Mouse (Mus musculus) embryonic facial prominence, embryonic 15.5 days (tissue): Measurements from ENCODE around the gene Gm20388. TPM values are rescaled to one million over a fixed set of nuclear protein-coding genes. Genes with fewer than 3 reads are reported as not detected.

Experiments used
- ATAC-seq: fragments of 200-750 bp; cut with Nextera tagmentation; 2 replicates; pipeline ENCODE4 v1.8.0; 2017; ENCODE audit warnings: low read depth, moderate TSS enrichment; ENCODE audit not compliant: insufficient number of reproducible peaks, low FRiP score, low TSS enrichment
- H3K27ac ChIP-seq: fragments of 300-500 bp; sonication (generic); replicated peaks from 2 replicates; pipeline ENCODE4 v1.5.1; 2015; ENCODE audit warnings: mild to moderate bottlenecking, inconsistent platforms
- H3K27me3 ChIP-seq: fragments of 300-500 bp; sonication (generic); 2 replicates; pipeline ENCODE4 v1.6.1; 2015; ENCODE audit warnings: inconsistent platforms
- H3K36me3 ChIP-seq: fragments of 300-500 bp; sonication (generic); 2 replicates; pipeline ENCODE4 v1.6.1; 2015; ENCODE audit warnings: mild to moderate bottlenecking, inconsistent platforms
- H3K4me1 ChIP-seq: fragments of 300-500 bp; sonication (generic); 2 replicates; pipeline ENCODE4 v1.6.1; 2015; ENCODE audit warnings: inconsistent platforms
- H3K4me2 ChIP-seq: fragments of 300-500 bp; sonication (generic); replicated peaks from 2 replicates; pipeline ENCODE4 v1.6.1; 2015; ENCODE audit warnings: mild to moderate bottlenecking, inconsistent platforms
- H3K4me3 ChIP-seq: fragments of 300-500 bp; sonication (generic); replicated peaks from 2 replicates; pipeline ENCODE4 v1.5.1; 2015; ENCODE audit warnings: mild to moderate bottlenecking, inconsistent platforms
- H3K9ac ChIP-seq: fragments of 300-500 bp; sonication (generic); 2 replicates; pipeline ENCODE4 v1.6.1; 2015; ENCODE audit warnings: inconsistent platforms
- H3K9me3 ChIP-seq: fragments of 300-500 bp; sonication (generic); replicated peaks from 2 replicates; pipeline ENCODE4 v1.6.1; 2016; ENCODE audit warnings: inconsistent platforms
- WGBS: fragments of 180-500 bp; shearing (Covaris S2); methylation state at CpG from one replicate; pipeline ENCODE4 v1.1.7; 2015; 5-methylcytosine and 5-hydroxymethylcytosine counted together
- polyA plus RNA-seq: library from polyadenylated mRNA; unstranded; fragments of >200 nt; fragmentation: Nextera tagmentation; extraction: Ambion mirVana; gene quantifications from 2 replicates; pipeline ENCODE4 v1.2.1, GENCODE M21; 2015

Gene Gm20388
- polyA plus RNA-seq, 1 experiment from 2014 or later, result 8.0 TPM

DNA sequence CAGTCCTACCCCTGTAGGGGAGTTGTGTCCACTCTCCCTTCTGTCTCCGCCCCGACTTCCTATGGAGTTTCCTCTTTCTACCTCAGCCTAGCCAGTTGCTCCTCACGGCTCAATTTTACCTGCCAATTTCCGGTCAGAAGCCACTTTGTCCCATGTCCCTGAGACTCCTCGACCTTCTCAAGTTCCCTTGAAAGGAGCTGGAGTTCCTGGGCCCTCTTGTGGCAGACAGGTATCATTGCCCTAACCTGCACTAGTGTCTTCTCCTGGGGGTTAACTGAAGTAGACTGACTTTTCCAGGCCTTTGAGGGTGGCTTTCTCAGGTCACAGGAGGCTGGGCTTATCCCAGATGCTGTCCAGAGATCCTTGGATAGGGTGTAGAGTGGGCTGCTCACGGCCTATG lies 897.1 kb downstream of the Gm20388 start:
- Histone ChIP-seq H3K4me1 (peaks cover 2% of the 10 kb centered on the region; the same call in 1 of the 2 replicates), H3K4me2 (no peak overlapping the region), H3K27ac (no peak overlapping the region), H3K36me3 (no peaks in the 10 kb centered on the region), H3K4me3 (no peak overlapping the region), H3K9ac (no peak overlapping the region), H3K9me3 (no peaks in the 10 kb centered on the region), H3K27me3 (peaks cover 9% of the 10 kb centered on the region)
- WGBS, result 39% methylated on average over 6 of the region's 6 CpGs
- no peak for ATAC-seq

DNA sequence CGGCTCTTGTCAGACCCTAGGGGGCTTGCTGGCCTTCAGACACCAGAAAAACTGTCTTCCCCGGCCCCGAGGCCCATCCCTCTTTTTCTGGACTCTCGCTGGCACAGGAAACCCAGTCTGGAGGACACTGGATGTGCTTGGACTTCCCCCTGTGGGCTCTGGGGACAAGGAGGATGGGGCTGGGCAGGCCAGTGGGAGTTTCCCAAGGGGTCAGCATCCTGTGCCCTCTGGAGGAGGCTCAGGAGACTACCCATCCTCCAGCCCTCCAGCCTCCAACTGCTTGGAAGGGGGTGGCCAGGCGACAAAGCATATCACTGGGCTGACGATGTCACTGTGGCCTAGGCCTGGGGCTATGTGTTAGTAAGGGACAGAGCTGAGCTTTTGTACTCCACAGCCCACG lies 898.4 kb downstream of the Gm20388 start:
- WGBS, result 46% methylated on average over 7 of the region's 7 CpGs
- H3K27ac ChIP-seq, result no peak overlapping the region

DNA sequence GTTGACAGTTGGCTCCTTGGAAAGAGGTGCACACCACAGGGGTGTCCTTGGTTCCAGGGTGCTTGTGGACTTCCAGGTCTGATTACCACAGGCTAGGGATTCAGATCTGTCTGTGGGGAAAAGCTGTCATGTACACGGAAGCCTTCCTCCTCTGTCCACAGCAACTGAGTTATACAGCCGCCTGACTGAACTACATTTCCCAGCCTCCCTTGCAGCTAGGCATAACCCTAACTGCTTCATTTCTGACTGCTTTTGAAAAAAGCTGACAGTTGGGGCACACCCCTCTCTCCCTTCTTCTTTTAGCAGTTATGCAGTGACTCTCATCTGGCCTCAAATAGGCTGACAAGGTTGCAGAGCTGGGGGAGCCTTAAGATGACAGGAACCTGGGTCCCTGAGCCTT lies 901.3 kb downstream of the Gm20388 start:
- Histone ChIP-seq H3K9me3 (no peaks in the 10 kb centered on the region), H3K4me2 (no peak overlapping the region), H3K36me3 (no peaks in the 10 kb centered on the region), H3K4me1 (peaks cover 4% of the 10 kb centered on the region; the same call in 1 of the 2 replicates), H3K27ac (no peak overlapping the region), H3K27me3 (peaks cover 6% of the 10 kb centered on the region), H3K4me3 (no peak overlapping the region), H3K9ac (no peak overlapping the region)
- ATAC-seq, result no peak
- WGBS, result 82% methylated on average over 2 of the region's 2 CpGs

More for the DNA sequence above, 898.4 kb downstream of the Gm20388 start:
- Histone ChIP-seq H3K4me3 (no peak overlapping the region), H3K4me1 (peaks cover 4% of the 10 kb centered on the region; the same call in 1 of the 2 replicates), H3K4me2 (no peak overlapping the region), H3K36me3 (no peaks in the 10 kb centered on the region), H3K9ac (no peak overlapping the region), H3K27me3 (peaks cover 9% of the 10 kb centered on the region), H3K9me3 (no peaks in the 10 kb centered on the region)
- no peak for ATAC-seq

DNA sequence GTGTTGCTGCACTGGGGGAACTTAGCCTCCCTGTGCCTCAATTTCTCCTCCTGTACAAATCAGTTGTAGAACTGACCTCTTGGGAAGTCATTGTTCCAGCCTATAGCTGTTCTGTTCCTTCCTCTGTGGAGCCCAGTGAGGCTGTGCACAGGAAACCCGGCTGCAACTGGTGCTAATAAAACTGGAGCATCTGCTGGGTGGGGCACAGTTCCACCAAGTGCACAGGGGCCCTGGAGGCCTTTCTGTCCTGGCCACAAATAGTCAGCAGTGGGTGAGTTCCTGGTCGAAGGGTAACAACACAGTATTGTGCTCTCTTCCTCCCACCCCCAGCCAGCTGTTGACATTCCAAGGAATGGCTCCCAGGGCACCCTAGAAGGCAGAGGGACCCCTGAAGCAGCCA lies 902.4 kb downstream of the Gm20388 start:
- no peak overlapping the region for H3K27ac ChIP-seq
- 34% methylated on average over 2 of the region's 2 CpGs for WGBS

DNA sequence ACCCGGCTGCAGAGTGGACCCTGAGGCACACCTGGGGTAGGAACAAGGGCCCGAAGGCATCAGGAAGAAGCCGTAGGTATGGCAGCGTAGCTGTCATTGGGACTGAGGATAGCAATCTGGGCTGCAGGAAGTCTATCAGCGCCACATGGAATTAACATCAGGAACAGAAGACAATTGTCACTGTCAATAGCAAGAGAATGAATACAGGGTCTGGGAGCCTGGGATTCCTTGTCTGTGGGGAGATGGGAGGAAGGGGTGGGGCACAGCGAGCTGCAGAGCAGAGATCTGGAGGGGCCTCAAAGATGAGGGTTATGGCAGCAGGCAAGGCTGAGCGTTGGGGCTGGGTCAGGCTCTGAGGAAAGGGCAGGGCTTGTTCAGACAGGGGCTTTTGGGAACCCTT lies 903.2 kb downstream of the Gm20388 start:
- H3K9ac ChIP-seq, result no peak overlapping the region
- no peak overlapping the region for H3K4me2 ChIP-seq
- ATAC-seq, result no peak
- no peak overlapping the region for H3K4me3 ChIP-seq
- no peak overlapping the region for H3K27ac ChIP-seq
- H3K9me3 ChIP-seq, result no peaks in the 10 kb centered on the region
- no peaks in the 10 kb centered on the region for H3K36me3 ChIP-seq
- H3K27me3 ChIP-seq, result no peaks in the 10 kb centered on the region; the same call in none of the 2 replicates
- H3K4me1 ChIP-seq, result peaks cover 4% of the 10 kb centered on the region; the same call in 1 of the 2 replicates
- 54% methylated on average over 7 of the region's 7 CpGs for WGBS

More for the DNA sequence above, 902.4 kb downstream of the Gm20388 start:
- Histone ChIP-seq H3K4me3 (no peak overlapping the region), H3K4me1 (peaks cover 4% of the 10 kb centered on the region; the same call in 1 of the 2 replicates), H3K36me3 (no peaks in the 10 kb centered on the region), H3K9me3 (no peaks in the 10 kb centered on the region), H3K27me3 (no peaks in the 10 kb centered on the region; the same call in none of the 2 replicates), H3K9ac (no peak overlapping the region), H3K4me2 (no peak overlapping the region)
- ATAC-seq, result no peak

DNA sequence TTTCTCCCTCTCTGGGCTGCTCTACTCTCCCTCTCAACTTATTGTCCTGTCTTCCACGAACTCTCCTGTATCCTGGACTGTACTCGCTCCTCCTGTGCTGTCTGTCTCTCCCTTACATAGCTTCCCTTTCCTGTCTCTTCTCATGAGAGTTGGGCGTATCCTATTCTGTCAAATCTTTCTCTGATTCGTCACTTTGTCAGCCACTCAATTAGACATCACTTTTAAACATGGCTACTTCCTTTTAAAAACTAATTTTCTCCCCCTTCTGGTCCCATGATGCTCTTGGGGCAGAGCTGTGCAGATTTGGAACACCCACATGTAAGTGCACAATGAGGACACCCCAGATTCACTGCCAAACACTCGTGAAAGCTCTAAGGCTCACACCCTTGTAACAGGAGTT lies 905.7 kb downstream of the Gm20388 start:
- Histone ChIP-seq H3K4me2 (no peak overlapping the region), H3K27me3 (peaks cover 17% of the 10 kb centered on the region), H3K36me3 (no peaks in the 10 kb centered on the region), H3K9me3 (no peaks in the 10 kb centered on the region), H3K9ac (no peak overlapping the region), H3K4me1 (peaks cover 4% of the 10 kb centered on the region; the same call in 1 of the 2 replicates), H3K27ac (no peak overlapping the region), H3K4me3 (no peak overlapping the region)
- WGBS, result 70% methylated on average over 5 of the region's 5 CpGs
- ATAC-seq, result no peak

DNA sequence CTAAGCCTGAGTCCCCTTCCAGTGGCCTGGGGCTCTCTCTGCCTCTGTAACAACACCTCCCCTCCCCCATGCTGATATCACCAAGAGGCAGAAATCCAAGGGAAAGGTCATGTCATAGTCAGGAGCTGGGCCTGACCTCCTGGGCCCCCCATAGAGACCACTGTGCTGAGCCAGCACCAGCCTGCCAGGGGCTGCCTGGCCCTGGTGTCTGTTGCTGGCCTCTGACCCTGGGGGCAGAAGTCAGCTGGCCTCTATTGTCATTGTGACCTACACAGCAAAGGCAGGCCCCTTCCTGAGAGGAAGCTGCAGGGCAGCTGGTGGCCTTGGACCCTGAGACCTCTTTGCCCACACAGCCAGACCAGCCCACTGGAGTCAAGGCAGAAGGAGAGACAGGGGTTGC lies 909.3 kb downstream of the Gm20388 start:
- no peak overlapping the region for H3K4me3 ChIP-seq
- H3K36me3 ChIP-seq, result no peaks in the 10 kb centered on the region
- no peak overlapping the region for H3K9ac ChIP-seq
- H3K27me3 ChIP-seq, result peaks cover 20% of the 10 kb centered on the region
- H3K27ac ChIP-seq, result no peak overlapping the region
- ATAC-seq, result no peak
- no peaks in the 10 kb centered on the region; the same call in 1 of the 2 replicates for H3K4me1 ChIP-seq
- H3K9me3 ChIP-seq, result no peaks in the 10 kb centered on the region
- no peak overlapping the region for H3K4me2 ChIP-seq

DNA sequence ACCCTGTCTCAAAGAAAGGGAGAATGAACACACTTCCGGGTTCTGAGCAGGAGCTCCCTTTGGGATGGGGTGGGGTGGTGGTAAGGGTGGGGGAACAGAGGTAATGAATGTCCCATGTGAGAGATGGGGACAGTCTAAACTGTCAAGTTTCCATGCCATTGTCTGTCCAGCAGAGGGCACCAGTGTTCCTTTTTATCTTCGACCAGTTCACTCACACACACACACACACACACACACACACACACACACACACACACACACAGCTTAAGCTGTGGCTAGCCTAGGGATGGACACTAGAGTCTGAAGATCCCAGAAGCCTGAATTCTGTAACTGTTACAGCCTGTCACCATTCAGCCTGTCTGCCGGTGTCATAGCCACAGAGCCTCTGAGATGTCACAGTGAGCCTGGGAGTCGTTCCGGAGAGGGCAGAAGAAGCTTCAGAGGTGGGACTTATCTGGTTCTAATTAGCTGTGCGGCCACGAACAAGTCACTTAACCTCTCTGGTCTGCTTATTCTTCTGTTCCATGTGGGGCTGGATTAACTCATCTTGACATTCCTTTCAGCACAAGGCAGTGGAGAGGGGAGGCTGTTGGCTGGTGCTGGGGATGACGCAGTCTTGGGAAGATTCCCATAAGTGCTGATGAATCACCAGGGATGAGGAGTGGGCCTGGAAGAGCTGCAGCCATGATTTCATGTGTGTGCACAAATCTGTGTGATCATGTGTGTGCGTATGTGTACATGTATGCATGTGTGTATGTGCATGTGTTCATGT lies 910.9 kb downstream of the Gm20388 start:
- Histone ChIP-seq H3K4me1 (no peaks in the 10 kb centered on the region; the same call in 1 of the 2 replicates), H3K9ac (no peak overlapping the region), H3K27me3 (peaks cover 20% of the 10 kb centered on the region), H3K9me3 (no peaks in the 10 kb centered on the region), H3K4me3 (no peak overlapping the region), H3K27ac (no peak overlapping the region), H3K4me2 (no peak overlapping the region), H3K36me3 (no peaks in the 10 kb centered on the region)
- no peak for ATAC-seq
- 24% methylated on average over 9 of the region's 9 CpGs for WGBS

DNA sequence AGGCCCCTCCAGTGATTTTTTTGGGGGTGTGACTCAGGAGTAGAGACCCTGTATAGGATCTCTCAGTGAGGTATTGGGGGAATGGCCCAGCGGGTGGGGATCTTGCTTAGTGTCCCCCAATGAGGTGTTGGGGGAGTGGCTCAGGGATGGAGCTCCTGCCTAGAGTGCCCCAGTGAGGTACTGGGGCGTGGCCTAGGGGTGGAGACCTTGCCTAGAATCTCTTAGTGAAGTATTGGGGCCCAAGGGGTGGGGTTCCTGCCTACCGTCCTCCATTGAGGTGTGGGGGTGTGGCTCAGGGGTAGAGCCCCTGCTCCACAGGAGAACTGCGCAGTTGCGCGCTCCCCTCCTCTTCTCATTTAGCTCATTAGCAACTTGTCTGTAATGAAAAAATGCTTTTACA lies 912.7 kb downstream of the Gm20388 start:
- no peak overlapping the region for H3K9ac ChIP-seq
- no peaks in the 10 kb centered on the region for H3K36me3 ChIP-seq
- no peak overlapping the region for H3K4me3 ChIP-seq
- H3K27me3 ChIP-seq, result peaks cover 30% of the 10 kb centered on the region
- WGBS, result 43% methylated on average over 6 of the region's 6 CpGs
- no peaks in the 10 kb centered on the region for H3K9me3 ChIP-seq
- no peak overlapping the region for H3K4me2 ChIP-seq
- H3K4me1 ChIP-seq, result no peaks in the 10 kb centered on the region; the same call in 1 of the 2 replicates
- H3K27ac ChIP-seq, result no peak overlapping the region
- ATAC-seq, result no peak

DNA sequence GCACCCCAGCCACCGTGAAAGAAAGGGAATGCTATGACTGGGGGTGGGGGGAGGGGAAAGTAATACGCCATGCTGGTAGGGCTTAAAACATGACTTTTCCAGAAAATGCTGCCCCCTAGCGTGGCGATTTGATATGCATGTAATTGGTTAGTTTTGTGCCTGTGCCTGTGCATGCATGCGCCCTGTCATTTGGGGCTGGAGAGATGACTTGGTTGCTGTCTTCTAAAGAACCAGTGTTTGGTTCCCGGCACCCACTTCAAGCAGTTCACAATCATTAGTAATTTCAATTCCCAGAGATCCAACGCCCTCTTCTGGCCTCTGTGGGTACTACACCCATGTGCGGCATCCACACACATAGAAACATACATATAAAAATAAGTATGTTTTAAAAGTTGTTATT lies 913.2 kb downstream of the Gm20388 start:
- Histone ChIP-seq H3K4me3 (no peak overlapping the region), H3K4me1 (no peaks in the 10 kb centered on the region; the same call in 1 of the 2 replicates), H3K9me3 (no peaks in the 10 kb centered on the region), H3K36me3 (no peaks in the 10 kb centered on the region), H3K4me2 (no peak overlapping the region), H3K27ac (no peak overlapping the region), H3K9ac (no peak overlapping the region), H3K27me3 (peaks cover 36% of the 10 kb centered on the region)
- no peak for ATAC-seq
- 68% methylated on average over 8 of the region's 8 CpGs for WGBS

DNA sequence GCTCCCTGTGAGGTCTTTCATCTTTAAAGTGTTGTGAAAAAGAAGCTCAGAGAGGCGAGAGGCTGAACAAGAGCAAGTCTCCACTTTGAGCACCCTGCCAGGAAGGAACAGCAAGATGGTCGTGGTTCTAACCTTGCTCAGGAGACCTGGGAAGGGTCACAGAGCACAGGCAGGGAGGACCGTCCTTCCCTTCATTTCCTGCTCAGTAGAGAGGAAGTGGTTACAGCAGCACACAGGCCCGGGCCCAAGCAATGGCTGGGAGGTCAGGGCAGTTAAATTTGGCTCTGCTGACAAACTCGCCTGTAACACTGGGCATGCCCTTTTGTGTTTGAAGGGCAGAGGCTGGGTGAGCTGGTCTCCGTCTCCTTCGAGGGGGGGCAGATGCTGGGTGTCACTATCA lies 914.0 kb downstream of the Gm20388 start:
- Histone ChIP-seq H3K27me3 (peaks cover 35% of the 10 kb centered on the region), H3K4me2 (no peak overlapping the region), H3K27ac (no peak overlapping the region), H3K4me1 (no peaks in the 10 kb centered on the region; the same call in 1 of the 2 replicates), H3K4me3 (no peak overlapping the region), H3K9me3 (no peaks in the 10 kb centered on the region), H3K36me3 (no peaks in the 10 kb centered on the region), H3K9ac (no peak overlapping the region)
- WGBS, result 64% methylated on average over 7 of the region's 7 CpGs
- no peak for ATAC-seq

DNA sequence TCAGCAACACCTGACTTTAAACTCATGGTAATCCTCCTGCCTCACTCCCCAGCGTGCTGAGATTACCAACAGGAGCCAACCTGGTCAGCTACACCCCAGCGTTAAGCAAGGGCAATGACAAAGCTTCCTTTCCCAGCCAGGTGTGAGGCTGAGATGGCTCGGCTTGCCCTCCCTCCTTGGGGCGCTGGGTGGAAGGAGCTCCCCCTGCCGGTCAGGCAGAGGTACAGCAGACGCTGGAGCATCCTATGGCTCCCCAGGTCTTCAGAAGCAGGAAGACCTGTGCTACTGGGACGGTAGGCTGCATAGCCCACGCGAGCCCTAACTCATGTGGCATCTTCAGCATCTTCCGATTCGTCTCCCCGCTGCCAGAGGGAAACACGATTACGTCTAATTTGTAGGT lies 917.6 kb downstream of the Gm20388 start:
- H3K4me2 ChIP-seq, result no peak overlapping the region
- peaks cover 30% of the 10 kb centered on the region for H3K27me3 ChIP-seq

More for the DNA sequence above, 917.6 kb downstream of the Gm20388 start:
- Histone ChIP-seq H3K9ac (no peak overlapping the region), H3K4me3 (no peak overlapping the region), H3K9me3 (no peaks in the 10 kb centered on the region), H3K4me1 (no peaks in the 10 kb centered on the region), H3K36me3 (no peaks in the 10 kb centered on the region), H3K27ac (no peak overlapping the region)
- 7% methylated on average over 14 of the region's 14 CpGs for WGBS
- no peak for ATAC-seq
